Mouse (Mus musculus): ENCODE data around the gene Myzap. TPM values are rescaled to one million over a fixed set of nuclear protein-coding genes. Genes with fewer than 3 reads are reported as not detected.
"Not testable (repeated sequence)": the region's sequence is repeated elsewhere in the genome, so short reads cannot be mapped to it uniquely, and the experiment has no call there.

The Myzap gene
- polyA plus RNA-seq, 1 experiment, result 0.70 TPM

DNA sequence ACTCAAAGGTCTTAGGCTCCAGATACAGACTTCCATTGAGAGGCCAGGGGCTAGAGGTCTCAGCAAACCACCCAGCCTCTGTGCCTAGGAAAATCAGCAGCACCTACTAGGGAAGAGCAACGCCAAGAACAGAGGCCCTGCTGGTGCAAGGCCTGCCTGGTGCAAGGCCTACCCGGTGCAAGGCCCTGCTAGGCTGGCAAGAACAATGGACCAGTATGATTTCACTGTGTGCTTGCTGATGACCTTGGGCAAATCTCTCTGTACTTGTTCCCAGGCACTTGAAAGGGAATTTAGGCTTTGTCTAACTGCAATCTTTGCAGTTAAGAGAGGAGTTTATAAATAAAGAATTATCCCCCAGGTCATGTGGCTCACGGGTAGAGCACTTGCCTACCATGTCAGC, 30.4 kb upstream of the Myzap start:
- Histone ChIP-seq H3K36me3 (ENCODE audit: control insufficient read depth, insufficient read depth) (no peaks in the 10 kb centered on the region), H3ac (ENCODE audit: control insufficient read depth, insufficient read length, low read depth) (no peak overlapping the region), H3K79me2 (ENCODE audit: control insufficient read depth, insufficient read depth) (no peaks in the 10 kb centered on the region), H3K79me3 (ENCODE audit: low read depth) (no peaks in the 10 kb centered on the region), H3K4me3 (ENCODE audit: insufficient read depth, poor library complexity, severe bottlenecking) (no peak overlapping the region), H3K27me3 (ENCODE audit: control insufficient read depth, insufficient read depth, insufficient read length) (no peaks in the 10 kb centered on the region)
- TF ChIP-seq FOSL1 (IDR thresholded peaks at IDR 0.05; ENCODE audit: insufficient read depth, low read length, poor library complexity, severe bottlenecking) (no peak), CTCF (IDR thresholded peaks at IDR 0.05; ENCODE audit: control insufficient read depth, insufficient read depth, insufficient read length) (no peak), MAX (IDR thresholded peaks at IDR 0.05) (no peak), CEBPB (IDR thresholded peaks at IDR 0.05; ENCODE audit: low read depth) (no peak), MYOG (IDR thresholded peaks at IDR 0.05; ENCODE audit: control insufficient read depth, extremely low read depth, insufficient read length) (no peak), USF1 (IDR thresholded peaks at IDR 0.05; ENCODE audit: low read depth) (no peak), MYOD1 (IDR thresholded peaks at IDR 0.05; ENCODE audit: control insufficient read depth, insufficient read length, low read depth) (no peak)

GRCm38 (mm10) chr9:71621968-71622367, 29.8 kb upstream of the Myzap start:
- Histone ChIP-seq H3ac (ENCODE audit: control insufficient read depth, insufficient read length, low read depth) (no peak overlapping the region), H3K4me3 (ENCODE audit: insufficient read depth, poor library complexity, severe bottlenecking) (no peak overlapping the region), H3K36me3 (ENCODE audit: control insufficient read depth, insufficient read depth) (no peaks in the 10 kb centered on the region), H3K79me2 (ENCODE audit: control insufficient read depth, insufficient read depth) (no peaks in the 10 kb centered on the region), H3K79me3 (ENCODE audit: low read depth) (no peaks in the 10 kb centered on the region), H3K27me3 (ENCODE audit: control insufficient read depth, insufficient read depth, insufficient read length) (no peaks in the 10 kb centered on the region)
- TF ChIP-seq MYOD1 (IDR thresholded peaks at IDR 0.05; ENCODE audit: control insufficient read depth, insufficient read length, low read depth) (no peak), CTCF (IDR thresholded peaks at IDR 0.05; ENCODE audit: control insufficient read depth, insufficient read depth, insufficient read length) (no peak), FOSL1 (IDR thresholded peaks at IDR 0.05; ENCODE audit: insufficient read depth, low read length, poor library complexity, severe bottlenecking) (no peak), CEBPB (IDR thresholded peaks at IDR 0.05; ENCODE audit: low read depth) (no peak), MYOG (IDR thresholded peaks at IDR 0.05; ENCODE audit: control insufficient read depth, extremely low read depth, insufficient read length) (no peak), MAX (IDR thresholded peaks at IDR 0.05) (no peak), USF1 (IDR thresholded peaks at IDR 0.05; ENCODE audit: low read depth) (no peak)

DNA sequence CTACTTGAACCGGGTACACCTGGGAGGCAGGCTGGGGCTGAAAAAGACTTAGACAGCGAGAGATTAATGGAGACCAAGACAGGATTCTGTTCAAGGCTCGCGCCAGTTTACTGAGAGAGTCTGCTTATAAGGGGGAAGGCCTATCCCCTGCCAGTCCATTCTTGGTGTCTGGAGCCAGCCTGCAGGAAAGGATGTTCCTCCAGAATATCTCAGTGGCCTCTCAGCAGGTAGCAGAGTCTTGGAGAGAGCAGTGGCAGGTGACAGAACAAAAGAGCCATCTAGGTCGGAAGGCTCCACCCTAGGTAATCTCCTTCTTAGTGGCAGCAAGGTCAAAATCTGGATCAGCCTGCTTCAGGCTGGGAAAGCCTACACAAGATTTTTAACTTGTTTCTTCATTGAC, 28.0 kb upstream of the Myzap start:
- H3ac ChIP-seq (ENCODE audit: control insufficient read depth, insufficient read length, low read depth); H3K79me2 ChIP-seq (ENCODE audit: control insufficient read depth, insufficient read depth); H3K27me3 ChIP-seq (ENCODE audit: control insufficient read depth, insufficient read depth, insufficient read length); H3K79me3 ChIP-seq (ENCODE audit: low read depth); H3K36me3 ChIP-seq (ENCODE audit: control insufficient read depth, insufficient read depth); H3K4me3 ChIP-seq (ENCODE audit: insufficient read depth, poor library complexity, severe bottlenecking): not testable (repeated sequence)

DNA sequence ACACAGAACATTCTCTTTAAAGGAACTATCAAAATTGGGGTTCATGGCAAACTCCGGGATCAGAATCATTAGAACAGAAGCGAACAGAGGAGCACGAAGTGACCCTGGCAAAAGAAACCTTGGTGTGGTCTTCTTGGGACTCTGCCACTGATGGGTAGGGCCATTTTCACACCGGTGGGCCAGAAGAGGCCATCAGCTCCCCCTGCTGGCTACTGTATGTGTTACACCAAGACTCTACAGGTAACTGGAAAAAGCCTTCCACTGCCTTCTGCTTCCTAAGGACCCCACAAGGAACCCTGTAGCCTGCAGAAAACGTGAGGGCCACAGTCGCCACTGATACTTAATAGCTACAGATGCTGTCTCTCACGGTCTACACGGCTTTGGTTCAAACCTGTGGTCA, 25.2 kb upstream of the Myzap start:
- no peak overlapping the region for H3ac ChIP-seq (ENCODE audit: control insufficient read depth, insufficient read length, low read depth)
- H3K79me2 ChIP-seq (ENCODE audit: control insufficient read depth, insufficient read depth), result no peaks in the 10 kb centered on the region
- no peak for TF ChIP-seq CTCF (IDR thresholded peaks at IDR 0.05; ENCODE audit: control insufficient read depth, insufficient read depth, insufficient read length)
- no peak for TF ChIP-seq USF1 (IDR thresholded peaks at IDR 0.05; ENCODE audit: low read depth)
- TF ChIP-seq MAX (IDR thresholded peaks at IDR 0.05), result no peak
- TF ChIP-seq MYOD1 (IDR thresholded peaks at IDR 0.05; ENCODE audit: control insufficient read depth, insufficient read length, low read depth), result no peak
- TF ChIP-seq MYOG (IDR thresholded peaks at IDR 0.05; ENCODE audit: control insufficient read depth, extremely low read depth, insufficient read length), result no peak
- TF ChIP-seq FOSL1 (IDR thresholded peaks at IDR 0.05; ENCODE audit: insufficient read depth, low read length, poor library complexity, severe bottlenecking), result no peak
- no peak for TF ChIP-seq CEBPB (IDR thresholded peaks at IDR 0.05; ENCODE audit: low read depth)
- H3K27me3 ChIP-seq (ENCODE audit: control insufficient read depth, insufficient read depth, insufficient read length), result peaks cover 5% of the 10 kb centered on the region
- H3K36me3 ChIP-seq (ENCODE audit: control insufficient read depth, insufficient read depth), result no peaks in the 10 kb centered on the region
- H3K4me3 ChIP-seq (ENCODE audit: insufficient read depth, poor library complexity, severe bottlenecking), result no peak overlapping the region
- no peaks in the 10 kb centered on the region for H3K79me3 ChIP-seq (ENCODE audit: low read depth)

- H3K79me3 ChIP-seq (ENCODE audit: low read depth), result no peaks in the 10 kb centered on the region
- TF ChIP-seq CEBPB (IDR thresholded peaks at IDR 0.05; ENCODE audit: low read depth) (no peak), USF1 (IDR thresholded peaks at IDR 0.05; ENCODE audit: low read depth) (no peak), MYOD1 (IDR thresholded peaks at IDR 0.05; ENCODE audit: control insufficient read depth, insufficient read length, low read depth) (no peak), MYOG (IDR thresholded peaks at IDR 0.05; ENCODE audit: control insufficient read depth, extremely low read depth, insufficient read length) (no peak), FOSL1 (IDR thresholded peaks at IDR 0.05; ENCODE audit: insufficient read depth, low read length, poor library complexity, severe bottlenecking) (no peak), MAX (IDR thresholded peaks at IDR 0.05) (no peak), CTCF (IDR thresholded peaks at IDR 0.05; ENCODE audit: control insufficient read depth, insufficient read depth, insufficient read length) (no peak)
- peaks cover 5% of the 10 kb centered on the region for H3K27me3 ChIP-seq (ENCODE audit: control insufficient read depth, insufficient read depth, insufficient read length)
- H3K36me3 ChIP-seq (ENCODE audit: control insufficient read depth, insufficient read depth), result no peaks in the 10 kb centered on the region
- H3K79me2 ChIP-seq (ENCODE audit: control insufficient read depth, insufficient read depth), result no peaks in the 10 kb centered on the region
- no peak overlapping the region for H3ac ChIP-seq (ENCODE audit: control insufficient read depth, insufficient read length, low read depth)
- H3K4me3 ChIP-seq (ENCODE audit: insufficient read depth, poor library complexity, severe bottlenecking), result no peak overlapping the region
These were observed 24.0 kb upstream of the Myzap start for GRCm38 (mm10) chr9:71616185-71616584.

- no peaks in the 10 kb centered on the region for H3K79me3 ChIP-seq (ENCODE audit: low read depth)
- TF ChIP-seq CTCF (IDR thresholded peaks at IDR 0.05; ENCODE audit: control insufficient read depth, insufficient read depth, insufficient read length), result peak; percentile 53
- no peak for TF ChIP-seq FOSL1 (IDR thresholded peaks at IDR 0.05; ENCODE audit: insufficient read depth, low read length, poor library complexity, severe bottlenecking)
These were observed 22.5 kb upstream of the Myzap start for GRCm38 (mm10) chr9:71614643-71615042.

More at GRCm38 (mm10) chr9:71614643-71615042, 22.5 kb upstream of the Myzap start:
- no peak overlapping the region for H3K4me3 ChIP-seq (ENCODE audit: insufficient read depth, poor library complexity, severe bottlenecking)
- H3K79me2 ChIP-seq (ENCODE audit: control insufficient read depth, insufficient read depth), result no peaks in the 10 kb centered on the region
- H3K27me3 ChIP-seq (ENCODE audit: control insufficient read depth, insufficient read depth, insufficient read length), result peaks cover 7% of the 10 kb centered on the region
- no peaks in the 10 kb centered on the region for H3K36me3 ChIP-seq (ENCODE audit: control insufficient read depth, insufficient read depth)
- no peak overlapping the region for H3ac ChIP-seq (ENCODE audit: control insufficient read depth, insufficient read length, low read depth)

All from C2C12 (cell line).